Mouse (Mus musculus): Measurements from ENCODE around the gene Grn.
A peak's percentile ranks its signal among the peaks of the same experiment; 100 is the strongest.

Gene Grn

GRCm38 (mm10) chr11:102425555-102426316, 4.4 kb upstream of the Grn start:
- no peak for DNase-seq

- no peak for DNase-seq
Measured at GRCm38 (mm10) chr11:102428981-102429540, 1.1 kb upstream of the Grn start.

GRCm38 (mm10) chr11:102429551-102429950, 564 bp upstream of the Grn start:
- no peak for DNase-seq

- DNase-seq: peak; percentile 89 to 90
Measured at GRCm38 (mm10) chr11:102431018-102431645, 1.0 kb downstream of the Grn start.

GRCm38 (mm10) chr11:102431728-102432114, 1.6 kb downstream of the Grn start:
- no peak for DNase-seq

- DNase-seq: no peak
Measured at GRCm38 (mm10) chr11:102432115-102432843, 2.2 kb downstream of the Grn start.

- DNase-seq: peak; percentile 83 to 86
Measured at GRCm38 (mm10) chr11:102432896-102433295, 2.8 kb downstream of the Grn start.

- no peak for DNase-seq
Measured at GRCm38 (mm10) chr11:102433866-102434265, 3.8 kb downstream of the Grn start.

- DNase-seq: peak; percentile 96 to 97
Measured at GRCm38 (mm10) chr11:102434406-102434805, 4.3 kb downstream of the Grn start.

GRCm38 (mm10) chr11:102434816-102435705, 4.9 kb downstream of the Grn start:
- peak in 1 of 2 experiments; percentile 41 for DNase-seq

- DNase-seq: peak; percentile 52 to 71
Measured at GRCm38 (mm10) chr11:102435754-102436470, 5.8 kb downstream of the Grn start.

GRCm38 (mm10) chr11:102436471-102436790, 6.3 kb downstream of the Grn start:
- no peak for DNase-seq

GRCm38 (mm10) chr11:102437120-102438061, 7.3 kb downstream of the Grn start:
- DNase-seq: peak; percentile 74 to 81

GRCm38 (mm10) chr11:102438212-102439092, 8.3 kb downstream of the Grn start:
- peak; percentile 96 to 99 for DNase-seq

- peak in 1 of 2 experiments; percentile 56 for DNase-seq
Measured at GRCm38 (mm10) chr11:102439093-102440082, 9.3 kb downstream of the Grn start.

- DNase-seq: no peak
Measured at GRCm38 (mm10) chr11:102440255-102440654, 10.1 kb downstream of the Grn start.

GRCm38 (mm10) chr11:102441434-102441833, 11.3 kb downstream of the Grn start:
- no peak for DNase-seq

- no peak for DNase-seq
Measured at GRCm38 (mm10) chr11:102442089-102442488, 12.0 kb downstream of the Grn start.

Data from cerebellum, postnatal 14 days (tissue).